36 mouse cellular contexts compared by ENCODE assay signal in the genomic region with DNA sequence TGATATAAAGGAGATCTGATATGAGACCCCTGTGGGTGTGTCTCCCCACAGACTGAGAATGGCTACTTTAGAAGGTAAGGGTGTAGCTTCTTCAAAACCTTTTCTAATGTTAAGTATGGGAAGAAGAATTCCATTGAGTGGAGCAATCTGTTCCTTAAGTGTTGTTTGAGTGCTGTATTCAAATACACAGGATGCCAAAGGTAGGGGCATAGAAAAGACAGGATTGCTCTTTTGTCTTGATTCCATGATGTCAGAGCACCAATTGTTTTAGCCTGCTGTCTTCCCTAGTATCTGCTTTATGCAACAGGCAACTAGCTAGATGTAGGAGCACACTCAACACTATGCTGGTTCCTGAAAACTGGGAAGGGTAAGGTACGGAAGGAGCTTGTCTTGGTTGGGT. TPM values are rescaled to one million over a fixed set of nuclear protein-coding genes. Genes with fewer than 3 reads are reported as not detected.
"Had no signal": no experiment of that assay in that cellular context is flagged by ENCODE, and none has a peak within 500 bp of the region (broad histone marks: within the 10 kb centered on the region; RNA-seq: fewer than 3 reads in every experiment).

No protein-coding gene starts in this region.

- H3K4me3 ChIP-seq: heart, adult 2 months; heart, embryonic 12.5 days; hindbrain, embryonic 10.5 days; hindbrain, embryonic 12.5 days; intestine, embryonic 15.5 days; layer of hippocampus, adult 2 months; left cerebral cortex, adult 2 months; limb, embryonic 10.5 days; limb, embryonic 12.5 days; liver, embryonic 13.5 days had no signal

- H3K4me1 ChIP-seq: heart, embryonic 12.5 days; hindbrain, embryonic 12.5 days; intestine, embryonic 15.5 days; limb, embryonic 10.5 days; limb, embryonic 12.5 days had no signal

- H3K4me2 ChIP-seq: heart, embryonic 12.5 days; hindbrain, embryonic 12.5 days; hindbrain, embryonic 14.5 days; intestine, embryonic 15.5 days; limb, embryonic 12.5 days; liver, embryonic 11.5 days; liver, embryonic 13.5 days had no signal

- ATAC-seq: hindbrain, embryonic 16.5 days; inflammation-experienced regulatory T-cells, adult 6 months; intestine, embryonic 15.5 days; intestine, postnatal 0 days had no signal

- H3K9ac ChIP-seq: heart, embryonic 12.5 days; hindbrain, embryonic 12.5 days; hindbrain, embryonic 14.5 days; intestine, embryonic 15.5 days; limb, embryonic 12.5 days; liver, embryonic 13.5 days had no signal

- DNase-seq: gastrocnemius, postnatal 14 days; gastrocnemius, postnatal 36 days; heart, adult 11 months; heart, adult 2 months; heart, postnatal 10 days; heart, postnatal 4 days; kidney, adult 18-20 months; kidney, adult 8-10 months; kidney, postnatal 10 days; kidney, postnatal 25 days; kidney, postnatal 4 days; liver, embryonic 13.5 days had no signal

- H3K36me3 ChIP-seq: heart, embryonic 12.5 days; hindbrain, embryonic 10.5 days; hindbrain, embryonic 12.5 days; intestine, embryonic 15.5 days; limb, embryonic 10.5 days; limb, embryonic 12.5 days; liver, embryonic 13.5 days had no signal

- H3K27me3 ChIP-seq: heart, embryonic 12.5 days; hindbrain, embryonic 12.5 days; intestine, embryonic 15.5 days; limb, embryonic 12.5 days; liver, embryonic 13.5 days had no signal

- H3K27ac ChIP-seq: heart, adult 2 months; hindbrain, embryonic 10.5 days; hindbrain, embryonic 12.5 days; hindbrain, embryonic 14.5 days; intestine, embryonic 15.5 days; layer of hippocampus, adult 2 months; left cerebral cortex, adult 2 months; limb, embryonic 10.5 days; limb, embryonic 12.5 days; liver, embryonic 13.5 days had no signal

- H3K9me3 ChIP-seq: heart, embryonic 12.5 days; hindbrain, embryonic 10.5 days; hindbrain, embryonic 12.5 days; intestine, embryonic 15.5 days; limb, embryonic 10.5 days; limb, embryonic 12.5 days; liver, embryonic 13.5 days had no signal

RNA-seq across cellular contexts. Expression of gene Mgat4e, which starts 14.4 kb away (rescaled TPM):
- total RNA-seq: gastrocnemius, adult 18-20 months; gastrocnemius, adult 8-10 months; gastrocnemius, postnatal 14 days; gastrocnemius, postnatal 36 days; heart, adult 2 months; heart, postnatal 10 days; heart, postnatal 25 days; heart, postnatal 4 days; layer of hippocampus, adult 2 months; layer of hippocampus, postnatal 10 days; layer of hippocampus, postnatal 25 days; left cerebral cortex, adult 2 months; left cerebral cortex, postnatal 14 days; left cerebral cortex, postnatal 36 days had no signal
- polyA plus RNA-seq: heart, adult 2 months; heart, embryonic 12.5 days; heart, embryonic 14.5 days; heart, embryonic 16.5 days; hindbrain, embryonic 10.5 days; hindbrain, embryonic 12.5 days; hindbrain, embryonic 14.5 days; hindbrain, embryonic 16.5 days; inflammation-experienced regulatory T-cells, adult 6 months; intestine, embryonic 15.5 days; intestine, postnatal 0 days; kidney, embryonic 14.5 days; kidney, embryonic 16.5 days; limb, embryonic 10.5 days; limb, embryonic 12.5 days; liver, embryonic 11.5 days; liver, embryonic 13.5 days had no signal
